Mouse (Mus musculus) ES-E14 (cell line): Measurements from ENCODE around the gene 2210016F16Rik.

ENCODE experiments used
- CHD2 ChIP-seq: IDR thresholded peaks from 2 replicates; pipeline ENCODE4 v1.6.1; 2014; ENCODE audit warnings: mild to moderate bottlenecking, low read depth, low read length, inconsistent platforms
- HCFC1 ChIP-seq: IDR thresholded peaks from 2 replicates; pipeline ENCODE4 v1.6.1; 2012; ENCODE audit warnings: low read length, inconsistent platforms, borderline replicate concordance; ENCODE audit not compliant: insufficient read depth
- MAFK ChIP-seq: IDR thresholded peaks from 2 replicates; pipeline ENCODE4 v1.6.1; 2014; ENCODE audit warnings: mild to moderate bottlenecking, low read depth, low read length, inconsistent platforms; ENCODE audit not compliant: insufficient read depth
- ZC3H11A ChIP-seq: IDR thresholded peaks from 2 replicates; pipeline ENCODE4 v1.6.1; 2012; ENCODE audit warnings: low read depth, mild to moderate bottlenecking, inconsistent platforms, low read length, borderline replicate concordance
- ZNF384 ChIP-seq: IDR thresholded peaks from 2 replicates; pipeline ENCODE4 v1.6.1; 2012; ENCODE audit warnings: low read depth, low read length, inconsistent platforms

GRCm38 (mm10) chr13:58400576-58400975 lies 15.6 kb upstream of the 2210016F16Rik start:
- TF ChIP-seq CHD2 (no peak; the same call in 1 of the 2 replicates), MAFK (no peak), ZNF384 (no peak), HCFC1 (no peak), ZC3H11A (no peak)
